Mouse (Mus musculus) neural tube, embryonic 12.5 days (tissue): Measurements from ENCODE around the gene Racgap1. TPM values are rescaled to one million over a fixed set of nuclear protein-coding genes. Genes with fewer than 3 reads are reported as not detected.
A peak's percentile ranks its signal among the peaks of the same experiment; 100 is the strongest.

Experiments
- ATAC-seq: fragments of 200-750 bp; cut with Nextera tagmentation; 2 replicates; pipeline ENCODE4 v1.8.0; 2017; ENCODE audit warnings: low read depth, mild to moderate bottlenecking, moderate TSS enrichment, moderate library complexity; ENCODE audit not compliant: low FRiP score
- H3K27ac ChIP-seq: fragments of 300-500 bp; sonication (generic); 2 replicates; pipeline ENCODE4 v1.5.1; 2016
- H3K27me3 ChIP-seq: fragments of 300-500 bp; sonication (generic); replicated peaks from 2 replicates; pipeline ENCODE4 v1.6.1; 2016; ENCODE audit warnings: mild to moderate bottlenecking
- H3K36me3 ChIP-seq: fragments of 300-500 bp; sonication (generic); 2 replicates; pipeline ENCODE4 v1.6.1; 2016; ENCODE audit warnings: mild to moderate bottlenecking
- H3K4me1 ChIP-seq: fragments of 300-500 bp; sonication (generic); 2 replicates; pipeline ENCODE4 v1.6.1; 2016
- H3K4me2 ChIP-seq: fragments of 300-500 bp; sonication (generic); replicated peaks from 2 replicates; pipeline ENCODE4 v1.6.1; 2016; ENCODE audit warnings: mild to moderate bottlenecking
- H3K4me3 ChIP-seq: fragments of 300-500 bp; sonication (generic); 2 replicates; pipeline ENCODE4 v1.5.1; 2016
- H3K9ac ChIP-seq: fragments of 300-500 bp; sonication (generic); 2 replicates; pipeline ENCODE4 v1.6.1; 2016; ENCODE audit warnings: mild to moderate bottlenecking
- H3K9me3 ChIP-seq: fragments of 300-500 bp; sonication (generic); 2 replicates; pipeline ENCODE4 v1.6.1; 2016; ENCODE audit warnings: mild to moderate bottlenecking
- WGBS: fragments of 180-500 bp; shearing (Covaris S2); methylation state at CpG from one replicate; pipeline ENCODE4 v1.1.7; 2016; 5-methylcytosine and 5-hydroxymethylcytosine counted together
- polyA plus RNA-seq: library from polyadenylated mRNA; unstranded; fragments of >200 nt; fragmentation: Nextera tagmentation; extraction: Ambion mirVana; gene quantifications from 2 replicates; pipeline ENCODE4 v1.2.1, GENCODE M21; 2016

Gene Racgap1
- polyA plus RNA-seq, 1 experiment from 2014 or later, result 218 TPM

DNA sequence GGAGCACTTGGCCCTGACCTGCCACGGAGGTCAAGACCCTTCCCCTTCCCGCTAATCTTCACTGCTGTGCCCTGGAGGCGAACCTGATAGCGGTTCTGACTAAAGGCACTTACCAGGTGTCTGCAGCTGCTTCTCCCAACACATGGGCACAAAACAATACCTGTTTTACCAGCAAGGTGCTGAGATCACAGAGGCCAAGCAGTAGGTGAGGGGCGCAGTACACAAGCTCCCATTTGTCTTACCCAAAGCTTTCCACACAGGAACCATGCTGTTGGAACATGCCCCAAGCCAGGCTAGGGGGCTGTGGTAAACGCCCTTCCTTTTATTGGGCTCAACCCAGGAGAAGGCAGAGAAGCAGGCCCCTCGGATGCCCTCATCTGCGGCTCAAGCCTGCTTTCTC lies 53.9 kb downstream of the Racgap1 start:
- peaks cover 26% of the 10 kb centered on the region for H3K27me3 ChIP-seq

DNA sequence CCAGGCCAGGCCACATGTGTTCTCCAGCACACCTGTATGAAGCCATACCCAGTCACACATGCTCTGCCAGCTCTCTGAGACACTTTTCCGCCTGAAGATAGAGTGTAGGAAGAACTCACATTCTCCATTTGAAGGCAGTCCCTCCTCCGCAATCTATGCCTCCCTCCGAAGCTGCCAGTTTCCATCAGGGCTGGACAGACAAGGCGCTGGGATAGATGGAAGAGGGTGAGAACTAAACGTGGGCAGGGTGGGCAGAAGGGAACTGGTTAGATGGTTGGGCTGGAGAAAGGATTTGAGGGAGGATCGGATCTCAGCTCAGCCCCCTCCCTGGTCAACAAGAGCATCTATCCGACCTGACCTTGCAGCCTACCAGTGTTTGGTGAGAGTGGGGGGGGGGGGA lies 54.6 kb downstream of the Racgap1 start:
- no peaks in the 10 kb centered on the region for H3K36me3 ChIP-seq

More for the DNA sequence above, 53.9 kb downstream of the Racgap1 start:
- Histone ChIP-seq H3K27ac (no peak overlapping the region), H3K4me2 (no peak overlapping the region), H3K9ac (no peak overlapping the region), H3K9me3 (no peaks in the 10 kb centered on the region), H3K36me3 (no peaks in the 10 kb centered on the region), H3K4me3 (no peak overlapping the region), H3K4me1 (peaks cover 38% of the 10 kb centered on the region)
- no peak for ATAC-seq
- WGBS, result 57% methylated on average over 8 of the region's 8 CpGs

DNA sequence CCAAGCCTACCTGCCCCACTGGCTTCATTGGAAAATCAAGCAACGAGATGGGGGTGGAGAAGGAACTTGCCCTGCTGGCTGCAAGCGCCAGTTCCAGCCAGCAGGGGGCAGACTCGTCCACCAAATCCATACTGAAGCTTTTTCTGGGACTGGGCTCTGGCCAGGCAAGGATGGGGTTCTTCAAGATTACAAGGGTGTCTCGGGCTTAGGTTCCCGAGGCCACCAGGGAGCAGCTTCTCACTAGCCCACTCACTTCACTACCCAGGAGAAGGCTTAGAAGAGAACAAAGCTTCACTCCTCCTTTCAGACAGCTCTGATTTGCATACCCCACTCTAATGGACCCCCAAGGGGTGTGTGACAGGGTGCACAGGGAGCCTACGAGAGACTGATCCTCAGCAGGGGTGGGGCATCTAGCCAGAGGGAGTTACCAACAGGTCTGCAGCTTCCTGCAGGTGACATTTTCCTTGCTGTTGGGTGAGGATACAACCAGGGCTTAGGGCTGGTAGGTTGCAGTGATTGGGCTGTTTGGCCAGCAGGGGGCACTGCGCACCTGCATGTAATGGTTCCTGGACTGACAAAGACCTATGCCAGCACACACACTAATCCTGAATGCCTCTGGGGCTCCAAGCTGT lies 55.3 kb downstream of the Racgap1 start:
- no peak overlapping the region for H3K27ac ChIP-seq
- peaks cover 41% of the 10 kb centered on the region for H3K27me3 ChIP-seq
- H3K4me3 ChIP-seq, result 0 out of 2 replicates have a peak overlapping the region, but pooled peaks have one; percentile 2
- H3K4me1 ChIP-seq, result peaks cover 26% of the 10 kb centered on the region
- H3K9ac ChIP-seq, result no peak overlapping the region
- peak overlapping the region; percentile 37 for H3K4me2 ChIP-seq
- H3K36me3 ChIP-seq, result no peaks in the 10 kb centered on the region
- peak; percentile 78 for ATAC-seq
- under 1% methylated on average over 7 of the region's 7 CpGs for WGBS
- no peaks in the 10 kb centered on the region for H3K9me3 ChIP-seq

More for the DNA sequence above, 54.6 kb downstream of the Racgap1 start:
- peaks cover 32% of the 10 kb centered on the region for H3K4me1 ChIP-seq
- no peak; the same call in 1 of the 2 replicates for ATAC-seq
- H3K27ac ChIP-seq, result no peak overlapping the region
- 64% methylated on average over 7 of the region's 7 CpGs for WGBS
- H3K4me2 ChIP-seq, result no peak overlapping the region
- H3K9ac ChIP-seq, result no peak overlapping the region
- H3K9me3 ChIP-seq, result no peaks in the 10 kb centered on the region
- H3K27me3 ChIP-seq, result peaks cover 34% of the 10 kb centered on the region
- no peak overlapping the region for H3K4me3 ChIP-seq

DNA sequence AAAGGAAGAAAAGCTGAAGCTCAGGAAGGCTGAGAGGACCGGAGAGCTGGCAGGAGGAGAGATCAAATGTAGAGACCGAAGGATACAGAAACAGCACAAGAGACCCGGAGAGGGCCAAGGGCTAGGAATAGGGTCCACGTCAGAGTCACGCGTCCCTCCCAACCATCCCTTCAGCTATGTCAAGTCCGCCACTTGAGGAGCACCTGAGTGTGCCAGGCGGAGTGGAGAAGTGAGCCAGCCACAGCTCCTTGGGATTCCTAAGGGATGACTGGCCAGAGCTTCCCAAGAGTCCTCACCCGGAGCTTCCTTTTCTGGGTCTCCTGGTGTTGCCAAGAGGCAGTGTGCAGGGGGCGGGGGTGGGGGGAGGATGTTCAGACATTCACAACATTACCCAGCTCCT lies 56.5 kb downstream of the Racgap1 start:
- Histone ChIP-seq H3K9me3 (no peaks in the 10 kb centered on the region), H3K27me3 (peaks cover 53% of the 10 kb centered on the region), H3K9ac (no peak overlapping the region), H3K4me2 (no peak overlapping the region), H3K4me3 (no peak overlapping the region), H3K36me3 (no peaks in the 10 kb centered on the region), H3K4me1 (peaks cover 22% of the 10 kb centered on the region), H3K27ac (no peak overlapping the region)
- no peak for ATAC-seq
- WGBS, result 86% methylated on average over 10 of the region's 10 CpGs

DNA sequence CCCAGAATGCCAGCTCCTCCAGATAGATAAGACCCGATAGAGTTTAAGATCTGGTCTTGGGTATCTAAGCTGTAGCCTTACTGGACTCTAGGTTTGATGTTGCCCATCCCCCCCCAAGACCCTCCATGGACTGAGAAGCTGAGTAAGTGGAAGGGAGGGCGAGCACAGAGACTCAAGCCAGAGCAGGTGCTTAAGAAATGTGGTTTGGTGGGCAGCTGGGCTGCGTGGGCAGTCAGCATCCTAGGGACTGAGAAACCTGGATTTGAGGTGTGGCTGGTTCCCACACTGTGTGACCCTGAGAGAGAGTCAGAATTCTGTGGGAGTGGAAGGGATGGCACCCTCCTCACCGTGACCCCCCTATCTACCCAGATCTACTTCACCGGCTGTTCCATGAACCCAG lies 58.6 kb downstream of the Racgap1 start:
- Histone ChIP-seq H3K27me3 (peaks cover 74% of the 10 kb centered on the region), H3K36me3 (no peaks in the 10 kb centered on the region), H3K9ac (no peak overlapping the region), H3K9me3 (no peaks in the 10 kb centered on the region), H3K27ac (no peak overlapping the region), H3K4me1 (peaks cover 11% of the 10 kb centered on the region), H3K4me3 (no peak overlapping the region), H3K4me2 (no peak overlapping the region)
- ATAC-seq, result no peak
- WGBS, result 87% methylated on average over 5 of the region's 5 CpGs

DNA sequence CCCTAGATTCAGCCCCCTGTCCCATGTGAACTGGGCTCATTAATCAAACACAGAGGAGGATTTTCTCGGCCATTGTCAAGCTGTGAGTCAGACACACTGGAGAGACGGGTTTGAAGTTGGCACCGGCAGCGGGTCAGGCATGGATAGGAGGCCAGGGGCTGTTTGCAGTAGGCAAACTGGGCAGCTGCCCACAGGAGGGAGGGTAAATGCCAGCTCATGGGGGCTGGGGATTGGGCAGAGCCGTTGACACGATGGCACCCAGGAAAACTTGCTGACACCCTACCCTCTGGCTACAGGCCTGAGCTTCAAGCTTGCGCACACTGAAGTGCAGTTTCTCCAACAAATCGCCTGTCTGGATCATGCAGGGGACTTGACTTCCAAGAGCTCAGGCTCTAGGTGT lies 59.3 kb downstream of the Racgap1 start:
- WGBS, result 76% methylated on average over 8 of the region's 8 CpGs
- Histone ChIP-seq H3K4me1 (peaks cover 10% of the 10 kb centered on the region), H3K9ac (no peak overlapping the region), H3K4me3 (no peak overlapping the region), H3K27me3 (peaks cover 81% of the 10 kb centered on the region), H3K4me2 (no peak overlapping the region), H3K27ac (no peak overlapping the region), H3K9me3 (no peaks in the 10 kb centered on the region), H3K36me3 (no peaks in the 10 kb centered on the region)
- no peak for ATAC-seq

DNA sequence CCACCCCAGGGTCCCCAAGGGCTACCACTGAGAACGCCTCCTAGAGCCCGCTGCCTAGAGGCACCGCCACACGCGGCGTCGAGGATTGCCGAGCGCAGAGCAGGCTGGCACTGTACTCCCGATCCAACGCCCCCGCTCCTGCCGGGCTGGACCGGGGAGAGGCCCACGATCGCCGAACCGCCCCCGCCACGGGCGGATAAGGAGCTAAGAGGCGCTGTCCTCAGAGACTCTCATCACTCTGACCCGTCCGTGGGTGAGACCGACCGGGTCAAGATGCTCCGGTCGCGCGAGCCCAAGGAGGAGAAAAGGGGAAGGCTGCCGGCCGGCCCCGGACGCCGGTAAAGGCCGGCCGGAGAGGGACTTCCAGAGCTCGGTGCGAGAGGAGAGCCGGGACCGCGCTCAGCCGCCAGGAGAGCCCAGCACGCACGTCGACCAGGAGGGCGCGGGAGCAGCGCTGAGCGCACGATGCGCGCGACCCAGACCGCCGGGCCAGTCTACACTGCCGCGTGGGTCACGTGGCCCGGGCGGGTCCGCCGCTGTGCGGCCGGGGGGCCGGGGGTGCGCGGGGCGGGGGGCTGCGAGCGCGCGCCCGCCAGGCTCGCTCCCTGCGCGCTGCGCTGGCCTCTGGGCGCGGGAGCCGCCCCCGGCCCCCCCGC lies 60.9 kb downstream of the Racgap1 start, which contains the start of gene Aqp5:
Aqp5 (plus strand) TSS at position 354 of the 656 bp plus-strand sequence.
- Histone ChIP-seq H3K4me2 (peak within 1 kb of the TSS; percentile 65), H3K4me3 (peak within 1 kb of the TSS; percentile 41), H3K9ac (peak within 1 kb of the TSS; percentile 52; the same call in 1 of the 2 replicates), H3K4me1 (peaks cover 6% of the 10 kb centered on the region; the same call in 1 of the 2 replicates), H3K27me3 (peaks cover 97% of the 10 kb centered on the region), H3K36me3 (no peaks in the 10 kb centered on the region), H3K27ac (no peak within 1 kb of the TSS), H3K9me3 (no peaks in the 10 kb centered on the region)
- 2% methylated on average over 80 of the region's 83 CpGs for WGBS
- peak; percentile 54; the same call in 1 of the 2 replicates for ATAC-seq

DNA sequence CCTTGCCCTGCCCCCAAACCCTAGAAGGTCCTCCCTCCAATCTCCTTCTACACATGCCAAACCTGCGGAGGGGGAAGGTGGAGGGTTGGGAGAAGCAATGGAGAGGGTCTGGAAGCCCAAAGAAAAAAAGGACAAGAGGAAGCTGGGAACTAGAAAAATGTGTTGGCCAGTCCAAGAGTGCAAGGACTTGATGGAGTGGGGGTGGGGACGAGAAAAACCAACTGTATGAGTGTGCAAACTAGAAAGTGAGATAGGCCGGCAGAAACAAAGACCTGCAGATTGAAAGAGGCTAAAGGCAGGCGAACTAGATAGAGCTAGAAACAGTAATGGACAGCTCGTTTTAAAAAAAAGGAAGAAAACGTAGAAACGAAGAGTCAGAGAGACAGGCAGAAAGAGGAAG lies 61.8 kb downstream of the Racgap1 start:
- ATAC-seq, result no peak
- 23% methylated on average over 7 of the region's 7 CpGs for WGBS
- peaks cover 10% of the 10 kb centered on the region for H3K4me1 ChIP-seq

DNA sequence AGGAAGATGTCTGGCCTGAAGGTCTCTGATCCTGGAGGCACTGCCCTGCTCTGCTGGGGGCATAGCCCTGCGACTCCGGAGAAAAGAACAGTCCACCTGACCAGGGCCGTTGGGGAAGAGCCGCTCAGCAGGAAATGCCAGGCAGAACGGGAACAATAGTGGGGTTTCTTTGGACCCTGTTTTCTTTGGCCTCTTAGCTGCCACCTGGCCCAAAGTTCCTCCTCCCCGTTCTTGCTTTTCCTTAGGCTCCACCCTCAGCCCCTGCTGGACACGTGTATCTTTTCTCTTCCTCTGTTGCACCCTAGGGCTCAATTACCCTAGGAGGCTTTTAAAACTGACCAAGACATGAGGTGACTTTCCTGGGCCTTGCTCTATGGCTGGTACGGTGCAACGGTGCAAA lies 62.2 kb downstream of the Racgap1 start:
- H3K9me3 ChIP-seq, result no peaks in the 10 kb centered on the region
- no peak overlapping the region for H3K4me2 ChIP-seq
- H3K27me3 ChIP-seq, result peaks cover 99% of the 10 kb centered on the region
- peaks cover 14% of the 10 kb centered on the region for H3K4me1 ChIP-seq
- H3K36me3 ChIP-seq, result no peaks in the 10 kb centered on the region
- no peak overlapping the region for H3K27ac ChIP-seq
- WGBS, result 3% methylated on average over 9 of the region's 9 CpGs
- H3K9ac ChIP-seq, result no peak overlapping the region
- no peak for ATAC-seq
- no peak overlapping the region for H3K4me3 ChIP-seq

More for the DNA sequence above, 61.8 kb downstream of the Racgap1 start:
- no peak overlapping the region for H3K27ac ChIP-seq
- H3K9ac ChIP-seq, result no peak overlapping the region
- no peaks in the 10 kb centered on the region for H3K9me3 ChIP-seq
- H3K4me2 ChIP-seq, result no peak overlapping the region
- H3K4me3 ChIP-seq, result no peak overlapping the region
- H3K27me3 ChIP-seq, result peaks cover 99% of the 10 kb centered on the region
- no peaks in the 10 kb centered on the region for H3K36me3 ChIP-seq

DNA sequence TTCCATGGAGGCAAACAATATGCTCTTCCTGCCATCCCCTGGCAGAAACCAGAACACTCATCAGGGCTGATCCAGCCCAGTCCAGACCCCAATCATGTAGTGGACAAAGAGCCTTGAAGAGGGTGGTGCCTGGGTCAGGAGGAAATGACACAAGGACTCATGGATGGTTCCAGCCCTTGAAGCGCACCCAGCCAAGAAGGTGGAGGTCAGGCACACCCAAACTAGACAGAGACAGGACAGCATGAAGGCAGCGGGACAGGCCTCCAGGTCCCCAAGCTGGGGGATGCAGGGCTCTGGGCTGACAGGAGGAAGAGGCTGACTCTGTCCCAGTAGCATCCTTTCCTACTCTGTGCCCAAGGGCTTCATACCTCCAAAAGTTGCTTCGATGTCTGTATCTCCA lies 64.9 kb downstream of the Racgap1 start:
- Histone ChIP-seq H3K36me3 (no peaks in the 10 kb centered on the region), H3K9me3 (no peaks in the 10 kb centered on the region), H3K9ac (no peak overlapping the region), H3K27me3 (peaks cover 96% of the 10 kb centered on the region), H3K4me2 (no peak overlapping the region), H3K4me3 (no peak overlapping the region), H3K4me1 (peaks cover 27% of the 10 kb centered on the region), H3K27ac (no peak overlapping the region)
- ATAC-seq, result no peak
- WGBS, result 89% methylated on average over 3 of the region's 3 CpGs

DNA sequence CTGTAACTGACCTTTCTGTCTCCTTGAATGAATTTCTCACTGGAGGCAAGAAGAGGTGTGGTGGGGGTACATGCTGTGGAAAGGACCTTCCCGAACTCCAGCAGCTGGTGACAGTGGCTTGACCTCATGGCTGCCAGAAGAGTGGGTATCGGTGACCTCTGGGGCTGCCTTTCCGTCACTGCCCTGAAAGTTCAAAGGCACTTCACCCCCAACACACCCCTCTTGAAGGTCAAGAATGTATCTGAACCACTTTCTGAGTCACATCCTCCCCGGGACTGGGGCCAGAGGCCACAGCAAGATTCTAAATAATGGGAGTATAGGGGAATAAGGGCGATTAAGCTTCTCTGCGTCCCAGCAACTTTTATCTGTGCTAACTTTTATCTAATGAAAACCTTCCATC lies 65.7 kb downstream of the Racgap1 start:
- no peak for ATAC-seq

DNA sequence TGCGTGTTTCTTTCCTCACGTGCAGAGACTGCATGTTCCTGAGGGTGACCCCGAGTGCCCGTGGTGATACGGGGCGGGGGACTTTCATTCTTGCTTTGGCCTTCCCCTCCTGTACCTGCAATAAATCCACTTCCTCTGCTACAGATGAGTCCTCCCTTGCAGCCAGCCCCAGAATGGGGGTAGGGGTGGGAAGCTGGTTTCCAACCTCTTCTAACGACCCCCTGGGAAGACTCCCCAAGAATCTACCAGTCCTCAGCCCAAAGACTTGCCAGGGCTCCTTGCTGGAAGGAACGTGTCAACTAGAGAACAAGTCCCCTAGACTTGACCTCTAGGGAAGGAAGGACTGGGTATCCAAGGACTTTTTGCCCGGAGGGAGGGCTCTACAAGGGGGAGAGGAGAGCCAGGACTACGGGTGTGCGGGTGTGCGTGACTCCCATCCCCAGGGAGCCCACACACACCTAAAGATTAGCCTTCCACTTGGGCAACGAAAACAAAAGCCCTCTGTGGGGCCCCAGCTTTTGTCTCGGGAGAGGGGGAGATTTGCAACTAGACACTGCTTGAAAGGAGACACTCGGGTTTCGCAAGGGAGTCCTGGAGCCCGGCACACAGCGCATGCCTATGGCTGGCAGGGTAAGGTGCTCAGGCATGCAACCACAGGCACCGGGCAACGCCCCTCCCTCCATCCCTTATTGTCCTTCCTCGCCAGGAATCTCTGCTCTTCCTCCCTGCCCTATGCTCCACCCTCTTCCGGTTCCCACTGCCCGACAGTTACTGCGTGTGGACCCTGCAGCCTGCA lies 66.9 kb downstream of the Racgap1 start:
- under 1% methylated on average over 24 of the region's 24 CpGs for WGBS
- ATAC-seq, result no peak
- no peak overlapping the region for H3K9ac ChIP-seq

More for the DNA sequence above, 65.7 kb downstream of the Racgap1 start:
- WGBS, result 73% methylated on average over 6 of the region's 6 CpGs
- Histone ChIP-seq H3K36me3 (no peaks in the 10 kb centered on the region), H3K9ac (no peak overlapping the region), H3K27ac (no peak overlapping the region), H3K27me3 (peaks cover 96% of the 10 kb centered on the region), H3K4me2 (no peak overlapping the region), H3K4me1 (peaks cover 27% of the 10 kb centered on the region), H3K4me3 (no peak overlapping the region), H3K9me3 (no peaks in the 10 kb centered on the region)

More for the DNA sequence above, 66.9 kb downstream of the Racgap1 start:
- no peak overlapping the region for H3K27ac ChIP-seq
- H3K27me3 ChIP-seq, result peaks cover 94% of the 10 kb centered on the region
- peak overlapping the region; percentile 58 for H3K4me2 ChIP-seq
- H3K9me3 ChIP-seq, result no peaks in the 10 kb centered on the region
- H3K4me3 ChIP-seq, result peak overlapping the region; percentile 23; the same call in 1 of the 2 replicates
- H3K4me1 ChIP-seq, result peaks cover 21% of the 10 kb centered on the region
- H3K36me3 ChIP-seq, result no peaks in the 10 kb centered on the region
